Mouse (Mus musculus) midbrain, embryonic 16.5 days (tissue): ENCODE measurements around the gene Il4i1. TPM values are rescaled to one million over a fixed set of nuclear protein-coding genes. Genes with fewer than 3 reads are reported as not detected.
A peak's percentile ranks its signal among the peaks of the same experiment; 100 is the strongest.

Source experiments
- ATAC-seq: fragments of 200-750 bp; cut with Nextera tagmentation; 2 replicates; pipeline ENCODE4 v1.8.0; 2017; ENCODE audit warnings: moderate TSS enrichment
- H3K27ac ChIP-seq: fragments of 300-500 bp; sonication (generic); 2 replicates; pipeline ENCODE4 v1.5.1; 2014; ENCODE audit warnings: mild to moderate bottlenecking, low read length, mixed read lengths
- H3K27me3 ChIP-seq: fragments of 300-500 bp; sonication (generic); 2 replicates; pipeline ENCODE4 v1.6.1; 2014; ENCODE audit warnings: low read depth, low read length, mixed read lengths; ENCODE audit not compliant: control insufficient read depth, insufficient read depth
- H3K36me3 ChIP-seq: fragments of 300-500 bp; sonication (generic); 2 replicates; pipeline ENCODE4 v1.6.1; 2014; ENCODE audit warnings: mild to moderate bottlenecking, low read length, moderate library complexity, mixed read lengths; ENCODE audit not compliant: control insufficient read depth, insufficient read depth
- H3K4me1 ChIP-seq: fragments of 300-500 bp; sonication (generic); 2 replicates; pipeline ENCODE4 v1.6.1; 2014; ENCODE audit warnings: mild to moderate bottlenecking, low read length, mixed read lengths; ENCODE audit not compliant: control insufficient read depth, insufficient read depth
- H3K4me2 ChIP-seq: fragments of 300-500 bp; sonication (generic); 2 replicates; pipeline ENCODE4 v1.6.1; 2014; ENCODE audit warnings: mild to moderate bottlenecking, low read length, mixed read lengths
- H3K4me3 ChIP-seq: fragments of 300-500 bp; sonication (generic); 2 replicates; pipeline ENCODE4 v1.5.1; 2014; ENCODE audit warnings: low read depth, mild to moderate bottlenecking, low read length, moderate library complexity, mixed read lengths
- H3K9ac ChIP-seq: fragments of 300-500 bp; sonication (generic); 2 replicates; pipeline ENCODE4 v1.6.1; 2014; ENCODE audit warnings: low read depth, low read length, mixed read lengths
- H3K9me3 ChIP-seq: fragments of 300-500 bp; sonication (generic); replicated peaks from 2 replicates; pipeline ENCODE4 v1.6.1; 2014; ENCODE audit warnings: mild to moderate bottlenecking, low read length, mixed read lengths; ENCODE audit not compliant: control insufficient read depth, poor library complexity, severe bottlenecking
- WGBS: fragments of 180-500 bp; shearing (Covaris S2); extraction: QIAGEN DNeasy Blood & Tissue Kit; methylation state at CpG from one replicate; pipeline ENCODE4 v1.1.7; 2014; 5-methylcytosine and 5-hydroxymethylcytosine counted together
- microRNA counts: library from miRNA; unstranded; fragments of <30 nt; microRNA quantifications from one replicate; lab custom pipeline; 2016
- microRNA-seq: library from miRNA; unstranded; fragments of <30 nt; microRNA quantifications from one replicate; pipeline ENCODE4, GENCODE M21; 2017
- polyA plus RNA-seq: library from polyadenylated mRNA; unstranded; fragments of >200 nt; fragmentation: Nextera tagmentation; extraction: Ambion mirVana; gene quantifications from 2 replicates; pipeline ENCODE4 v1.2.1, GENCODE M21; 2015

Il4i1 gene
- polyA plus RNA-seq, 1 experiment from 2014 or later = 1.0 TPM

DNA sequence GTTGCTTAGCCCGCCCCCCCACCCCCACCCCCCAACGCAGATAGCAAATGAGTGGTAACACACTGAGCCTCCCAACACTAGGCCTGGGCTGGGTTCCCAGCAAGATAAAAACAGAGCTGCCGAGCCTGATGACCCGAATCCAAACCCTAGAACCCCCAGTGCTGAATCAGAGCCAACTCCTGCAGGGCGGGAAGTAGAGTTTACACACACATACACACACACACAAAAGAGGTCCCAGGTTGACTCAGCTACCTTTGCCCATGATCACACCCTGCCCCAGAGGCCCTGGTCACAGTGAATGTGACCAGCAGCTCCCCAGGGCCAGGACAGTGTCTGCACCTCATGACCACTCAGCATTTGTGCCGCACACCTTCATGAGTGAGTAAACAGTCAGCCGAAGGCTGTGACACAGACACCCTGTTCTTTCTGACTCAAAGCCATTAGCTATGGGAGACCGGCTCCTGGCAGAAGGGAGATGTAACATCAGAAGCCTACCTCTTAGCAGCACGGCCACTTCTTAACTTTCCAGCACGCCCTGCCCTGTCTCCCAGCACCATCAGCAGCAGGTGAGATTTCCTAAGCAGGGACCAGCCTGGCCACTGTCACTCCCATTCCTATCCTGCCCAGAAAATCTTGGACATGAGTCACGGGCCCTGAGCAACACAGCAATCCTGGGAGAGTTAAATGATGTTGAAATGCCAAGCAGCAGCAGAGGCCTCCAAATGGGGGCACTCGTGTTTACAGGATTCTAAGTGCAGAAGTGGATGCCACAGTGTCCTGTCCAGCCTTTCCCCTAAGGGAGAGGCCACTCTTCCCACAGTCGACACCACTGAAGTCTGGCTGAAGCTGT is 72.3 kb downstream of the Il4i1 start:
- 85% methylated on average over 13 of the region's 13 CpGs for WGBS
- Histone ChIP-seq H3K27ac (no peak overlapping the region), H3K9me3 (no peaks in the 10 kb centered on the region), H3K9ac (no peak overlapping the region), H3K27me3 (no peaks in the 10 kb centered on the region), H3K36me3 (peaks cover 23% of the 10 kb centered on the region), H3K4me3 (no peak overlapping the region), H3K4me1 (peaks cover 24% of the 10 kb centered on the region), H3K4me2 (no peak overlapping the region)
- ATAC-seq = no peak

GRCm38 (mm10) chr7:44890180-44890579 is 74.0 kb downstream of the Il4i1 start:
- H3K9me3 ChIP-seq = no peaks in the 10 kb centered on the region
- H3K36me3 ChIP-seq = peaks cover 11% of the 10 kb centered on the region
- ATAC-seq = no peak
- 94% methylated on average over 5 of the region's 7 CpGs for WGBS
- peaks cover 40% of the 10 kb centered on the region for H3K4me1 ChIP-seq
- H3K9ac ChIP-seq = no peak overlapping the region; the same call in 1 of the 2 replicates
- H3K4me3 ChIP-seq = no peak overlapping the region
- no peaks in the 10 kb centered on the region for H3K27me3 ChIP-seq
- peak overlapping the region; percentile 96 for H3K4me2 ChIP-seq
- H3K27ac ChIP-seq = no peak overlapping the region

MicroRNAs within 50 kb of the gene (microRNA counts, 519-probe panel; counts per million panel counts)
- microRNA mmu-miR-707 (lab: Ali Mortazavi, UCI) = 386 counts per million, percentile 18 among the panel's probes with 10 or more counts

Small RNA genes within 50 kb of the gene (microRNA-seq; reads per million reads assigned to microRNA genes)
- gene Mir707 = not detected

Other genes starting within 250 kb of the Il4i1 start
- 0.77 and 1.9 TPM in 2 replicates for gene Napsa, start 244.0 kb upstream of the Il4i1 start, polyA plus RNA-seq
- gene Kcnc3, start 225.7 kb upstream of the Il4i1 start, polyA plus RNA-seq = 5.5 and 6.4 TPM in 2 replicates
- gene Myh14, start 145.5 kb upstream of the Il4i1 start, polyA plus RNA-seq = 2.9 and 3.3 TPM in 2 replicates
- not detected in 2 replicates for gene Izumo2, start 107.6 kb upstream of the Il4i1 start, polyA plus RNA-seq
- 27.3 and 27.9 TPM in 2 replicates for gene Vrk3, start 68.0 kb upstream of the Il4i1 start, polyA plus RNA-seq
- gene Zfp473, start 65.3 kb upstream of the Il4i1 start, polyA plus RNA-seq = 1.2 and 1.8 TPM in 2 replicates
- 43.6 and 45.9 TPM in 2 replicates for gene Nup62, start 299 bp upstream of the Il4i1 start, polyA plus RNA-seq
- gene Atf5, start 271 bp downstream of the Il4i1 start, polyA plus RNA-seq = 2.5 and 3.0 TPM in 2 replicates
- gene Akt1s1, start 32.6 kb downstream of the Il4i1 start, polyA plus RNA-seq = 82.2 and 83.2 TPM in 2 replicates
- gene Tbc1d17, start 32.7 kb downstream of the Il4i1 start, polyA plus RNA-seq = 118 and 123 TPM in 2 replicates
- gene Pnkp, start 40.8 kb downstream of the Il4i1 start, polyA plus RNA-seq = 27.9 and 30.4 TPM in 2 replicates
- 419 and 448 TPM in 2 replicates for gene Ptov1, start 53.4 kb downstream of the Il4i1 start, polyA plus RNA-seq
- gene Med25, start 76.3 kb downstream of the Il4i1 start, polyA plus RNA-seq = 153 and 158 TPM in 2 replicates
- gene Fuz, start 79.7 kb downstream of the Il4i1 start, polyA plus RNA-seq = 20.0 and 22.3 TPM in 2 replicates
- gene Ap2a1, start 113.1 kb downstream of the Il4i1 start, polyA plus RNA-seq = 122 and 136 TPM in 2 replicates
- 0.10 and 0.25 TPM in 2 replicates for gene Tsks, start 126.8 kb downstream of the Il4i1 start, polyA plus RNA-seq
- gene Cpt1c, start 158.5 kb downstream of the Il4i1 start, polyA plus RNA-seq = 58.4 and 63.1 TPM in 2 replicates
- 671 and 697 TPM in 2 replicates for gene Prmt1, start 170.2 kb downstream of the Il4i1 start, polyA plus RNA-seq
- 52.3 and 53.6 TPM in 2 replicates for gene Irf3, start 181.3 kb downstream of the Il4i1 start, polyA plus RNA-seq
- 7.0 and 8.3 TPM in 2 replicates for gene Bcl2l12, start 182.3 kb downstream of the Il4i1 start, polyA plus RNA-seq
- gene Scaf1, start 200.0 kb downstream of the Il4i1 start, polyA plus RNA-seq = 42.4 and 47.8 TPM in 2 replicates
- gene Rras, start 201.6 kb downstream of the Il4i1 start, polyA plus RNA-seq = 12.2 and 12.4 TPM in 2 replicates
- 13.6 and 13.9 TPM in 2 replicates for gene Prr12, start 236.5 kb downstream of the Il4i1 start, polyA plus RNA-seq
- 64.1 and 67.7 TPM in 2 replicates for gene Nosip, start 246.0 kb downstream of the Il4i1 start, polyA plus RNA-seq
- gene Prrg2, start 246.3 kb downstream of the Il4i1 start, polyA plus RNA-seq = 12.5 and 13.6 TPM in 2 replicates